Mouse (Mus musculus) midbrain, embryonic 15.5 days (tissue): ENCODE measurements around the gene Arhgef10l. TPM values are rescaled to one million over a fixed set of nuclear protein-coding genes. Genes with fewer than 3 reads are reported as not detected.

Source experiments
- ATAC-seq: fragments of 200-750 bp; cut with Nextera tagmentation; replicated peaks from 2 replicates; pipeline ENCODE4 v1.8.0; 2017; ENCODE audit warnings: moderate TSS enrichment
- H3K27ac ChIP-seq: fragments of 300-500 bp; sonication (generic); 2 replicates; pipeline ENCODE4 v1.5.1; 2015; ENCODE audit warnings: mild to moderate bottlenecking, inconsistent platforms
- H3K27me3 ChIP-seq: fragments of 300-500 bp; sonication (generic); replicated peaks from 2 replicates; pipeline ENCODE4 v1.6.1; 2015; ENCODE audit warnings: inconsistent platforms
- H3K36me3 ChIP-seq: fragments of 300-500 bp; sonication (generic); replicated peaks from 2 replicates; pipeline ENCODE4 v1.6.1; 2015; ENCODE audit warnings: inconsistent platforms
- H3K4me1 ChIP-seq: fragments of 300-500 bp; sonication (generic); 2 replicates; pipeline ENCODE4 v1.6.1; 2015; ENCODE audit warnings: inconsistent platforms
- H3K4me2 ChIP-seq: fragments of 300-500 bp; sonication (generic); 2 replicates; pipeline ENCODE4 v1.6.1; 2015; ENCODE audit warnings: inconsistent platforms, mild to moderate bottlenecking, moderate library complexity
- H3K4me3 ChIP-seq: fragments of 300-500 bp; sonication (generic); 2 replicates; pipeline ENCODE4 v1.5.1; 2015; ENCODE audit warnings: mild to moderate bottlenecking, inconsistent platforms
- H3K9ac ChIP-seq: fragments of 300-500 bp; sonication (generic); 2 replicates; pipeline ENCODE4 v1.6.1; 2015; ENCODE audit warnings: mild to moderate bottlenecking, inconsistent platforms
- H3K9me3 ChIP-seq: fragments of 300-500 bp; sonication (generic); 2 replicates; pipeline ENCODE4 v1.6.1; 2016; ENCODE audit warnings: inconsistent platforms
- WGBS: fragments of 180-500 bp; shearing (Covaris S2); methylation state at CpG from one replicate; pipeline ENCODE4 v1.1.7; 2015; ENCODE audit warnings: mixed read lengths; 5-methylcytosine and 5-hydroxymethylcytosine counted together
- polyA plus RNA-seq: library from polyadenylated mRNA; unstranded; fragments of >200 nt; fragmentation: Nextera tagmentation; extraction: Ambion mirVana; gene quantifications from 2 replicates; pipeline ENCODE4 v1.2.1, GENCODE M21; 2015

Arhgef10l gene
- polyA plus RNA-seq, 1 experiment from 2014 or later: 30.7 TPM

GRCm38 (mm10) chr4:140647711-140648421 lies 17.9 kb downstream of the Arhgef10l start:
- WGBS: 3% methylated on average over 12 of the region's 12 CpGs
- peaks cover 51% of the 10 kb centered on the region for H3K4me1 ChIP-seq

GRCm38 (mm10) chr4:140645638-140646037 lies 20.2 kb downstream of the Arhgef10l start:
- no peak for ATAC-seq
- no peak overlapping the region for H3K9ac ChIP-seq
- peaks cover 57% of the 10 kb centered on the region for H3K4me1 ChIP-seq
- no peak overlapping the region for H3K4me3 ChIP-seq
- H3K27ac ChIP-seq: no peak overlapping the region
- H3K27me3 ChIP-seq: no peaks in the 10 kb centered on the region
- WGBS: 92% methylated on average over 3 of the region's 3 CpGs
- H3K9me3 ChIP-seq: no peaks in the 10 kb centered on the region
- no peak overlapping the region for H3K4me2 ChIP-seq
- no peaks in the 10 kb centered on the region for H3K36me3 ChIP-seq

More at GRCm38 (mm10) chr4:140647711-140648421, 17.9 kb downstream of the Arhgef10l start:
- Histone ChIP-seq H3K27me3 (no peaks in the 10 kb centered on the region), H3K9me3 (no peaks in the 10 kb centered on the region), H3K4me3 (peak overlapping the region; percentile 67), H3K9ac (peak overlapping the region; percentile 92), H3K4me2 (peak overlapping the region; percentile 64), H3K27ac (peak overlapping the region; percentile 95), H3K36me3 (no peaks in the 10 kb centered on the region)
- ATAC-seq: peak; percentile 76

- Histone ChIP-seq H3K9ac (no peak overlapping the region), H3K9me3 (no peaks in the 10 kb centered on the region), H3K4me1 (peaks cover 55% of the 10 kb centered on the region), H3K4me2 (no peak overlapping the region), H3K27me3 (no peaks in the 10 kb centered on the region), H3K36me3 (no peaks in the 10 kb centered on the region), H3K4me3 (no peak overlapping the region), H3K27ac (no peak overlapping the region)
- no peak for ATAC-seq
- WGBS: 20% methylated on average over 3 of the region's 3 CpGs
These were observed 21.1 kb downstream of the Arhgef10l start for GRCm38 (mm10) chr4:140644701-140645100.

GRCm38 (mm10) chr4:140644276-140644675 lies 21.5 kb downstream of the Arhgef10l start:
- H3K4me1 ChIP-seq: peaks cover 51% of the 10 kb centered on the region
- no peak overlapping the region for H3K9ac ChIP-seq
- no peak for ATAC-seq
- no peaks in the 10 kb centered on the region for H3K36me3 ChIP-seq
- no peaks in the 10 kb centered on the region for H3K27me3 ChIP-seq
- H3K9me3 ChIP-seq: no peaks in the 10 kb centered on the region
- H3K4me3 ChIP-seq: no peak overlapping the region
- no peak overlapping the region for H3K27ac ChIP-seq
- 48% methylated on average over 6 of the region's 6 CpGs for WGBS
- no peak overlapping the region for H3K4me2 ChIP-seq

GRCm38 (mm10) chr4:140642378-140642777 lies 23.4 kb downstream of the Arhgef10l start:
- ATAC-seq: no peak
- Histone ChIP-seq H3K27ac (no peak overlapping the region), H3K4me3 (no peak overlapping the region), H3K4me2 (no peak overlapping the region), H3K36me3 (no peaks in the 10 kb centered on the region), H3K27me3 (no peaks in the 10 kb centered on the region), H3K9ac (no peak overlapping the region), H3K9me3 (no peaks in the 10 kb centered on the region), H3K4me1 (peaks cover 43% of the 10 kb centered on the region)
- 91% methylated on average over 4 of the region's 4 CpGs for WGBS

- H3K4me3 ChIP-seq: no peak overlapping the region
- H3K4me2 ChIP-seq: no peak overlapping the region
- H3K9me3 ChIP-seq: no peaks in the 10 kb centered on the region
- H3K4me1 ChIP-seq: peaks cover 34% of the 10 kb centered on the region
- no peaks in the 10 kb centered on the region for H3K36me3 ChIP-seq
- 76% methylated on average over 5 of the region's 5 CpGs for WGBS
- H3K9ac ChIP-seq: no peak overlapping the region
- H3K27ac ChIP-seq: 0 out of 2 replicates have a peak overlapping the region, but pooled peaks have one; percentile 20
- no peak for ATAC-seq
- no peaks in the 10 kb centered on the region for H3K27me3 ChIP-seq
These were observed 24.3 kb downstream of the Arhgef10l start for GRCm38 (mm10) chr4:140641414-140641918.

- no peak for ATAC-seq
These were observed 25.1 kb downstream of the Arhgef10l start for GRCm38 (mm10) chr4:140640668-140641067.

GRCm38 (mm10) chr4:140640242-140640523 lies 25.6 kb downstream of the Arhgef10l start:
- no peak for ATAC-seq
- Histone ChIP-seq H3K4me1 (peaks cover 21% of the 10 kb centered on the region), H3K9me3 (no peaks in the 10 kb centered on the region), H3K4me3 (no peak overlapping the region), H3K4me2 (no peak overlapping the region), H3K27ac (no peak overlapping the region), H3K9ac (no peak overlapping the region), H3K27me3 (no peaks in the 10 kb centered on the region), H3K36me3 (no peaks in the 10 kb centered on the region)
- 92% methylated on average over 8 of the region's 8 CpGs for WGBS

More at GRCm38 (mm10) chr4:140640668-140641067, 25.1 kb downstream of the Arhgef10l start:
- no peak overlapping the region for H3K9ac ChIP-seq
- H3K9me3 ChIP-seq: no peaks in the 10 kb centered on the region
- H3K4me3 ChIP-seq: no peak overlapping the region
- H3K4me1 ChIP-seq: peaks cover 26% of the 10 kb centered on the region
- no peak overlapping the region for H3K27ac ChIP-seq
- no peak overlapping the region for H3K4me2 ChIP-seq
- H3K27me3 ChIP-seq: no peaks in the 10 kb centered on the region
- 94% methylated on average over 9 of the region's 9 CpGs for WGBS
- no peaks in the 10 kb centered on the region for H3K36me3 ChIP-seq

- Histone ChIP-seq H3K27me3 (no peaks in the 10 kb centered on the region), H3K4me3 (no peak overlapping the region), H3K9ac (no peak overlapping the region), H3K36me3 (no peaks in the 10 kb centered on the region), H3K4me2 (no peak overlapping the region), H3K9me3 (no peaks in the 10 kb centered on the region), H3K4me1 (peaks cover 17% of the 10 kb centered on the region), H3K27ac (no peak overlapping the region)
- WGBS: 92% methylated on average over 28 of the region's 28 CpGs
- no peak for ATAC-seq
These were observed 26.2 kb downstream of the Arhgef10l start for GRCm38 (mm10) chr4:140639431-140640241.

GRCm38 (mm10) chr4:140638591-140638990 lies 27.2 kb downstream of the Arhgef10l start:
- H3K4me3 ChIP-seq: no peak overlapping the region
- H3K27me3 ChIP-seq: no peaks in the 10 kb centered on the region
- no peaks in the 10 kb centered on the region for H3K9me3 ChIP-seq
- no peak overlapping the region for H3K9ac ChIP-seq
- no peak for ATAC-seq
- no peak overlapping the region for H3K27ac ChIP-seq
- no peak overlapping the region for H3K4me2 ChIP-seq
- H3K4me1 ChIP-seq: peaks cover 9% of the 10 kb centered on the region; the same call in 1 of the 2 replicates
- H3K36me3 ChIP-seq: no peaks in the 10 kb centered on the region
- WGBS: 92% methylated on average over 5 of the region's 5 CpGs

- no peak overlapping the region for H3K9ac ChIP-seq
- 72% methylated on average over 8 of the region's 8 CpGs for WGBS
These were observed 28.5 kb downstream of the Arhgef10l start for GRCm38 (mm10) chr4:140637269-140637668.

GRCm38 (mm10) chr4:140636312-140636996 lies 29.4 kb downstream of the Arhgef10l start:
- Histone ChIP-seq H3K4me3 (no peak overlapping the region), H3K27me3 (no peaks in the 10 kb centered on the region), H3K9ac (no peak overlapping the region), H3K4me2 (no peak overlapping the region), H3K36me3 (no peaks in the 10 kb centered on the region), H3K4me1 (peaks cover 6% of the 10 kb centered on the region; the same call in 1 of the 2 replicates), H3K27ac (no peak overlapping the region), H3K9me3 (no peaks in the 10 kb centered on the region)
- 81% methylated on average over 5 of the region's 5 CpGs for WGBS
- no peak for ATAC-seq

More at GRCm38 (mm10) chr4:140637269-140637668, 28.5 kb downstream of the Arhgef10l start:
- no peak overlapping the region for H3K27ac ChIP-seq
- peaks cover 9% of the 10 kb centered on the region; the same call in 1 of the 2 replicates for H3K4me1 ChIP-seq
- no peak overlapping the region for H3K4me3 ChIP-seq
- no peaks in the 10 kb centered on the region for H3K27me3 ChIP-seq
- ATAC-seq: no peak
- no peaks in the 10 kb centered on the region for H3K36me3 ChIP-seq
- H3K9me3 ChIP-seq: no peaks in the 10 kb centered on the region
- H3K4me2 ChIP-seq: no peak overlapping the region
